Mouse (Mus musculus): ENCODE data around the gene Rasal2. TPM values are rescaled to one million over a fixed set of nuclear protein-coding genes. Genes with fewer than 3 reads are reported as not detected.

Rasal2 gene
- total and polyA plus RNA-seq, 3 experiments = 1.5 to 3.2 TPM; not detected in 1

- TF ChIP-seq RAD21 (IDR thresholded peaks at IDR 0.05; ENCODE audit: low read depth, low read length) (no peak), POLR2AphosphoS2 (IDR thresholded peaks at IDR 0.05; ENCODE audit: low read length) (no peak), NELFE (IDR thresholded peaks at IDR 0.05; ENCODE audit: low read depth, low read length) (no peak)
Measured at GRCm38 (mm10) chr1:157425741-157426427, 13.5 kb upstream of the Rasal2 start (continued).

- Histone ChIP-seq H3K9me3 (replicated peaks; ENCODE audit: insufficient read depth, low read length) (no peaks in the 10 kb centered on the region), H3K9ac (ENCODE audit: control insufficient read depth, low read depth, low read length, poor library complexity, severe bottlenecking) (no peak overlapping the region), H3K4me3 (ENCODE audit: control insufficient read depth in 1 of 2, insufficient read depth in 1 of 2, low read depth in 2 of 2, low read length in 2 of 2) (no peak overlapping the region), H3K27ac (ENCODE audit: control insufficient read depth, low read depth, low read length) (no peak overlapping the region), H3K79me2 (ENCODE audit: control insufficient read depth, insufficient read depth, low read length, poor library complexity) (no peaks in the 10 kb centered on the region; the same call in 1 of the 2 replicates), H3K4me1 (ENCODE audit: control insufficient read depth in 1 of 2, insufficient read depth in 2 of 2, low read length in 2 of 2) (peaks cover 3 to 13% of the 10 kb centered on the region in 2 experiments; a peak in 3 of 4 replicates), H3K27me3 (ENCODE audit: control insufficient read depth in 1 of 2, insufficient read depth in 2 of 2, low read length in 2 of 2) (no peaks in the 10 kb centered on the region), H3K36me3 (ENCODE audit: control insufficient read depth in 1 of 2, insufficient read depth in 2 of 2, low read length in 2 of 2) (peaks cover 0 to 14% of the 10 kb centered on the region in 2 experiments; a peak in 2 of 4 replicates)
- no peak for DNase-seq (ENCODE audit: low read depth, low spot score)
- no peak for TF ChIP-seq USF2 (IDR thresholded peaks at IDR 0.05; ENCODE audit: borderline replicate concordance in 1 of 2, insufficient read depth in 1 of 2, low read depth in 1 of 2, low read length in 2 of 2)
- no peak for TF ChIP-seq TCF12 (IDR thresholded peaks at IDR 0.05; ENCODE audit: low read depth, low read length)
- no peak for TF ChIP-seq GATA1 (IDR thresholded peaks at IDR 0.05; ENCODE audit: low read depth, low read length)
- no peak for TF ChIP-seq GABPA (IDR thresholded peaks at IDR 0.05; ENCODE audit: low read depth, low read length)
- TF ChIP-seq MAX (IDR thresholded peaks at IDR 0.05; ENCODE audit: low read length) = no peak
- no peak for TF ChIP-seq POLR2A (IDR thresholded peaks at IDR 0.05; ENCODE audit: control insufficient read depth in 1 of 2, insufficient read depth in 1 of 2, low read depth in 1 of 2, low read length in 2 of 2, poor library complexity in 1 of 2)
Measured at GRCm38 (mm10) chr1:157417861-157418260, 5.5 kb upstream of the Rasal2 start.

- Histone ChIP-seq H3K9ac (ENCODE audit: control insufficient read depth, low read depth, low read length, poor library complexity, severe bottlenecking) (no peak overlapping the region), H3K27me3 (ENCODE audit: control insufficient read depth in 1 of 2, insufficient read depth in 2 of 2, low read length in 2 of 2) (no peaks in the 10 kb centered on the region), H3K36me3 (ENCODE audit: control insufficient read depth in 1 of 2, insufficient read depth in 2 of 2, low read length in 2 of 2) (peaks cover 0 to 14% of the 10 kb centered on the region in 2 experiments; a peak in 2 of 4 replicates), H3K9me3 (replicated peaks; ENCODE audit: insufficient read depth, low read length) (no peaks in the 10 kb centered on the region), H3K27ac (ENCODE audit: control insufficient read depth, low read depth, low read length) (no peak overlapping the region), H3K4me3 (ENCODE audit: control insufficient read depth in 1 of 2, insufficient read depth in 1 of 2, low read depth in 2 of 2, low read length in 2 of 2) (no peak overlapping the region), H3K4me1 (ENCODE audit: control insufficient read depth in 1 of 2, insufficient read depth in 2 of 2, low read length in 2 of 2) (peaks cover 3 to 13% of the 10 kb centered on the region in 2 experiments; a peak in 3 of 4 replicates), H3K79me2 (ENCODE audit: control insufficient read depth, insufficient read depth, low read length, poor library complexity) (no peaks in the 10 kb centered on the region; the same call in 1 of the 2 replicates)
- TF ChIP-seq NRF1 (IDR thresholded peaks at IDR 0.05; ENCODE audit: insufficient read depth, low read depth, low read length, poor library complexity, severe bottlenecking) = no peak
- no peak for TF ChIP-seq MAZ (IDR thresholded peaks at IDR 0.05; ENCODE audit: low read depth, low read length)
- no peak for TF ChIP-seq ETS1 (IDR thresholded peaks at IDR 0.05; ENCODE audit: low read depth, low read length)
- TF ChIP-seq ZMIZ1 (IDR thresholded peaks at IDR 0.05; ENCODE audit: low read depth, low read length) = no peak
- TF ChIP-seq TCF12 (IDR thresholded peaks at IDR 0.05; ENCODE audit: low read depth, low read length) = no peak
- no peak for TF ChIP-seq HCFC1 (IDR thresholded peaks at IDR 0.05; ENCODE audit: low read depth, low read length)
- TF ChIP-seq NELFE (IDR thresholded peaks at IDR 0.05; ENCODE audit: low read depth, low read length) = no peak
- TF ChIP-seq MYB (IDR thresholded peaks at IDR 0.05; ENCODE audit: low read depth, low read length) = no peak
- DNase-seq (ENCODE audit: low read depth, low spot score) = no peak
Measured at GRCm38 (mm10) chr1:157417414-157417813, 5.0 kb upstream of the Rasal2 start.

Data from MEL (cell line).